Mouse (Mus musculus) cerebellum, postnatal 10 days (tissue): ENCODE results near the gene Dll4.

Source experiments
- DNase-seq, 2 experiments: peaks; one replicate each; pipeline ENCODE4 v3.0.0; 2021; ENCODE audit warnings: mixed read lengths in 2 of 2

The Dll4 gene

GRCm38 (mm10) chr2:119312380-119312958 is 13.1 kb upstream of the Dll4 start:
- DNase-seq = no peak

GRCm38 (mm10) chr2:119313780-119314479 is 11.7 kb upstream of the Dll4 start:
- DNase-seq = no peak

GRCm38 (mm10) chr2:119314742-119315310 is 10.8 kb upstream of the Dll4 start:
- no peak for DNase-seq

GRCm38 (mm10) chr2:119318043-119318710 is 7.4 kb upstream of the Dll4 start:
- peak in 1 of 2 experiments; percentile 34 for DNase-seq

GRCm38 (mm10) chr2:119320571-119320970 is 5.0 kb upstream of the Dll4 start:
- DNase-seq = no peak

GRCm38 (mm10) chr2:119321771-119322586 is 3.6 kb upstream of the Dll4 start:
- peak in 1 of 2 experiments; percentile 47 for DNase-seq

GRCm38 (mm10) chr2:119322587-119323300 is 2.8 kb upstream of the Dll4 start:
- peak; percentile 78 to 86 for DNase-seq

- peak; percentile 61 to 73 for DNase-seq
These were observed 1.6 kb upstream of the Dll4 start for GRCm38 (mm10) chr2:119323866-119324575.

GRCm38 (mm10) chr2:119324576-119325318 is 837 bp upstream of the Dll4 start:
- peak; percentile 63 to 66 for DNase-seq

- DNase-seq = peak; percentile 53 to 55
These were observed 847 bp downstream of the Dll4 start for GRCm38 (mm10) chr2:119326161-119327101.

- peak; percentile 93 for DNase-seq
These were observed 1.5 kb downstream of the Dll4 start for GRCm38 (mm10) chr2:119327102-119327480.

GRCm38 (mm10) chr2:119327942-119328526 is 2.5 kb downstream of the Dll4 start:
- peak; percentile 69 to 74 for DNase-seq

- peak; percentile 71 to 74 for DNase-seq
These were observed 3.0 kb downstream of the Dll4 start for GRCm38 (mm10) chr2:119328546-119328945.

GRCm38 (mm10) chr2:119329123-119329817 is 3.7 kb downstream of the Dll4 start:
- peak; percentile 64 to 74 for DNase-seq

- DNase-seq = peak in 1 of 2 experiments; percentile 5
These were observed 5.2 kb downstream of the Dll4 start for GRCm38 (mm10) chr2:119330795-119331194.

GRCm38 (mm10) chr2:119332177-119332661 is 6.6 kb downstream of the Dll4 start:
- peak in 1 of 2 experiments; percentile 16 for DNase-seq

- DNase-seq = peak in 1 of 2 experiments; percentile 7
These were observed 8.6 kb downstream of the Dll4 start for GRCm38 (mm10) chr2:119334135-119334534.

GRCm38 (mm10) chr2:119334964-119335525 is 9.5 kb downstream of the Dll4 start:
- peak; percentile 5 to 12 for DNase-seq
